Mouse (Mus musculus): ENCODE results near the gene Sp9.
A peak's percentile ranks its signal among the peaks of the same experiment; 100 is the strongest.

Gene Sp9

GRCm38 (mm10) chr2:73313117-73313501, 41.4 kb downstream of the Sp9 start:
- DNase-seq = peak; percentile 59 to 68

- DNase-seq = no peak
Observed at GRCm38 (mm10) chr2:73314311-73314710, 42.6 kb downstream of the Sp9 start.

- no peak for DNase-seq
Observed at GRCm38 (mm10) chr2:73317426-73317825, 45.7 kb downstream of the Sp9 start.

- DNase-seq = no peak
Observed at GRCm38 (mm10) chr2:73319218-73319617, 47.5 kb downstream of the Sp9 start.

GRCm38 (mm10) chr2:73322991-73323390, 51.3 kb downstream of the Sp9 start:
- no peak for DNase-seq

GRCm38 (mm10) chr2:73325871-73326270, 54.1 kb downstream of the Sp9 start:
- DNase-seq = no peak

Measured in cerebellum, postnatal 14 days (tissue).